Mouse (Mus musculus) naive thymus-derived CD4-positive, alpha-beta T cell, adult 2 months (primary cell): ENCODE results near the gene Cd2ap.
A peak's percentile ranks its signal among the peaks of the same experiment; 100 is the strongest.

Experiments used
- DNase-seq: peaks from one replicate; pipeline ENCODE4 v3.0.0-alpha.2; 2011; ENCODE audit warnings: low read depth

Cd2ap gene

GRCm38 (mm10) chr17:42860370-42860769 is 16.1 kb downstream of the Cd2ap start:
- DNase-seq: no peak

- peak; percentile 46 for DNase-seq
Observed at GRCm38 (mm10) chr17:42857506-42857905, 19.0 kb downstream of the Cd2ap start.

- no peak for DNase-seq
Observed at GRCm38 (mm10) chr17:42847108-42847507, 29.4 kb downstream of the Cd2ap start.

DNA sequence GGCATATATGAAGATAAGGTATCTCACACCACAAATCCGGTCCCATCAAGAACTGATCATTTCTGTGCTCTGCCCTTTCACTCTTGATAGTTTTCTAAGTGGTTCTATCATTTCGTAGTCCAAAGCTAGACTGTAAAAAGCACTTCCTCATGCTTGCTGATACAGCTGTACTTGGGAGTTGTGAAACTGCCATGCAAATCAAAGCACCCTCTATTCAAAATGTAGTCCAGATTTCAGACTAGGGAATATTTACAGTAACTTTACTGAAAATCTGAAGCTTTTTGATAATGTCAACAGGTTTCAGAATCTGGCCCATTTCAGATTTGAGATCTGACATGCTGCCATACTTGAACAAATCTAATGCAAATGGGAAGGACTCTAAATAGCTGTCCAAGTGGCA is 39.3 kb downstream of the Cd2ap start:
- no peak for DNase-seq

DNA sequence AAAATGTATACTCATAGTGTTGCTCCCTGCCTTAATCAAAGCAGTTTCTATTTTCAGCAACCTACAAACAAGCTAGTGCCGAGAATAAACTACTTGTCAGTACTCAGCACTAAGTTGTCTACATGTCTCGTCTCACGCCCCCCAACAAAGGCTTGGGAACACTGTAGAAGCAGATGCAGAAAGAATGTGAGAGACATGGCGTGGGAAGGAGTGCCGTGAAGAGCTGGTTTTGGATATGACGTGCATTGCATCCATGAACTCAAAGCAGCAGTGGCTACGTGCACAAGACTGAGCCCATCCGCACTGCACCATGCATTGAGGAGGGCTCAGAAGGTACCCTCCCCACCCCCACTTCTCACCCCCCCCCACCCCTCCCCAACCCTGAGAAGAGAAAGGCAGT is 53.7 kb downstream of the Cd2ap start:
- no peak for DNase-seq

GRCm38 (mm10) chr17:42815374-42815773 is 61.1 kb downstream of the Cd2ap start:
- no peak for DNase-seq

- no peak for DNase-seq
Observed at GRCm38 (mm10) chr17:42792412-42792975, 84.0 kb downstream of the Cd2ap start.

GRCm38 (mm10) chr17:42790787-42791186 is 85.7 kb downstream of the Cd2ap start:
- no peak for DNase-seq

GRCm38 (mm10) chr17:42789723-42790122 is 86.7 kb downstream of the Cd2ap start:
- no peak for DNase-seq

DNA sequence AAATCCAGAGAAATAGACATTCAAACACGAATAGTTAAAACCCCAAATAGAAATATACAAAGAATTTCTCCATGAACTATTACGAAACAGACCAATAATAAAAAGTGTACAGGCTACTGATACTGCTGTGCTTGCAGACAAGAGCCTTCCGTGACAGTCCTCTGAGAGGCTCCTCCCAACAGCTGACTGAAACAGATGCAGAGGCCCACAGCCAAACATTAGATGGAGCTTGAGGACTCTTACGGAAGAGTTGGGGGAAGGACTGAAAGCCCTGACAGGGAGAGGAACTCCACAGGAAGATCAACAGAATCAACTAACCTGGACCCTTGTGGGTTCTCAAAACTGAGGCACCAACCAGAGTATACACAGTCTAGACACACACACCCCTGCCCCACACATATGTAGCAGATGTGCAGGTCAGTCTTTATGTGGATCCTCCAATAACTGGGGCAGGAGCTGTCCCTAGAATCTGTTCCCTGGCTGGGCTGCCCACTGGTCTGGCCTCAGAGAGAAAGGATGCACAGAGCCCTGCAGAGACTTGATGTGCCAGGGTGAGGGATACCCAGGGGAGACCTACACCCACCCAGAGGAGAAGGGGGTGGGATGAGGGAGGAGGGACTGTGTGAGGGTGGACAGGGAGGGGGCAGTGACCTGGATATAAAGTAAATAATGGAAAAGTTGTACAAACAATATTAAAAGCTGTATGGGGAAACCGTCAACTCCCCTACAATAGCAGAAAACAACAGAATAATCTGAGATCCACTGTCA is 87.6 kb downstream of the Cd2ap start:
- no peak for DNase-seq

- DNase-seq: peak; percentile 69
Observed at GRCm38 (mm10) chr17:42782156-42782757, 94.2 kb downstream of the Cd2ap start.

GRCm38 (mm10) chr17:42753791-42754190 is 122.7 kb downstream of the Cd2ap start:
- no peak for DNase-seq

DNA sequence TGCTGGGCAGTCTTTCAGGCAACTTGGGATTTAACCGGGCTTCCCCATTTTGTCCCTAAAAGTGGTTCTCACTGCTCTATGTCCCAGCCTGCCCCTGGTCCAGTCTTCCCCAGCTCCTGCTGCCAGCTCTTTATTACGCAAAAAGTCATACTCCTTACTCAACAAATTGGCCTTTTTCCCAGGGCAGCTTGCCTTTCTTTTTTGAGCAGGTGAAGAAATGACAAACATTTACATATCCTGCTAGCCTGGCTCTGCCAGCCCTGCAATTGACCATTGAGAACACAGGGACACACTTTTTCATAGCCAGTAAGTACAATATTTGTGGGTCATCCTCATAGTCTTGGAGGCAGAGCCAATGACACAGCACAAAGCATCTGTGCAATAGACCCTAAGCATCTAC is 124.3 kb downstream of the Cd2ap start:
- DNase-seq: no peak

DNA sequence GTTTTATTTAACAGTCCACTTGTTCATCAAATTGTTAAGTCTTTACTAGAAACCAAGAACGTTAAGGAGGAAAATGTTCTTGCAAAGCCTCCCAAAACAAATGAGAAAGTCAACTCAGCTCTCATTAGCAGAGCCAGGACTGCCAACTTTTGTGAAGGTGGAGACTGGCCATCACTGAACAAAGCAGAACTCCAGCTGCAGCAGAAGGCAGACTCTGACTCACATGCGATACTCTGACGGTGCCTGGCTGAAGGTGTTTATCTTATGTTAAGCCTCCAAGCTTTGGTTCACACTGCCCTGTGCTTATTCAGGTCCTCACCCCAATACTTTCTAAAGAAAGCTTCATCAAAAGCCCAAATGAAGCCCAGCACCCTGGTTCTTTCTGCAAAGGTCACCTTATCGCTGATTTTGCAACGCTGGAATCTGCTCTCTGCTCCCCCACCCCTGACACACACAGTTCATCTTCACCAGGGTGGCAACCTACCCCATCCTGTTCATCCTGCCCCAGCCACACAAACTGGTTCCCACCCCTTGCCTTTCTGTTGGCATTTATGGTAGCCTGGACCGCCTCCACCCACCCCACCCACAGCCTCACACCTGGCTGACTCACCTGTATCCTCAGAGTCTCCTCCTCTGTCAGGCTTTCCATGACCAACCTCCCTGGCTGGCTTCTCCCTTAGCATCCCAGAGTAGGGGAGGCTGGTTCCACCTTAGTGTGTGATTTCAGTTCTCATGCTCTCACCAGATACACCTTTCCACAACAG is 130.6 kb downstream of the Cd2ap start:
- DNase-seq: no peak
